Mouse (Mus musculus): ENCODE data around the gene Ap3d1. TPM values are rescaled to one million over a fixed set of nuclear protein-coding genes. Genes with fewer than 3 reads are reported as not detected.
A peak's percentile ranks its signal among the peaks of the same experiment; 100 is the strongest.

Ap3d1 gene
- total RNA-seq, 4 experiments from 2014 or later, result 91.8 to 136 (median 113) TPM

DNA sequence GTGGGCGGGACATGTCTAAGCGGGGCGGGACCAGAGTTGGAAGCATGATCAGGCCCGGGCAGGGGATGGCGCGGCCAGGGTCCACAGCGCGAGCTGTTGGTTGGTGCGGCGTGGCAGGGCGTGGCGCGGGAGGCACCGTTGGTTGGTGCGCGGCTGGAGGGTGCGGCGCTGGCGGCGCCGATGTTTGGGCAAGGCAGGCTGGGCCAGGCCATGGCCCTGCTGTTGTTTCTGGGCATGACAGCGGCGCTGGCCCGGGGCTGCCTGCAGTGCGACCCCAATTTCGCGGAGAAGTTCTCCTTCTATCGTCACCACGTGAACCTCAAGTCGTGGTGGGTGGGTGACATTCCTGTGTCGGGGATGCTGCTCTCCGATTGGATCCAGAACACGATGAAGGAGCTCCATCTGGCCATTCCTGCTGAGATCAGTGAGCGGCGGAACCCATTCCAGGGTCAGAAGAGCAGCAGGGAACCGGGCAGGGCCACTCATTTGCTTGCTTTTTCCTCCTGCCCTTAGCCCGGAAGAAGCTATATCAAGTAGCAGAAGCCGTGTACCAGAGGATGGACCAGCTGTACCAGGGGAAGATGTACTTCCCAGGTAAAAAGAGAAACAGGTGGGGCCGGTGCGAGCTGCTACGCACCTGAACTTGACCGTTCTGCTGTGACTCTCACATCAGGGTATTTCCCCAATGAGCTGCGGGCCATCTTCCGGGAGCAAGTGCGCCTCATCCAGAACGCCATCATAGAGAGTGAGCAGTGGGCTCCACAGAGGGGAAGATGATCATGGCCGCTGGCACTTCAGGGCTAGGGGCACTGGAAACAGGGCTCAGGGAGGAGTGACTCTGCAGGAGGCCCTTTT, 39.3 kb downstream of the Ap3d1 start:
- DNase-seq, result peak; percentile 95

DNA sequence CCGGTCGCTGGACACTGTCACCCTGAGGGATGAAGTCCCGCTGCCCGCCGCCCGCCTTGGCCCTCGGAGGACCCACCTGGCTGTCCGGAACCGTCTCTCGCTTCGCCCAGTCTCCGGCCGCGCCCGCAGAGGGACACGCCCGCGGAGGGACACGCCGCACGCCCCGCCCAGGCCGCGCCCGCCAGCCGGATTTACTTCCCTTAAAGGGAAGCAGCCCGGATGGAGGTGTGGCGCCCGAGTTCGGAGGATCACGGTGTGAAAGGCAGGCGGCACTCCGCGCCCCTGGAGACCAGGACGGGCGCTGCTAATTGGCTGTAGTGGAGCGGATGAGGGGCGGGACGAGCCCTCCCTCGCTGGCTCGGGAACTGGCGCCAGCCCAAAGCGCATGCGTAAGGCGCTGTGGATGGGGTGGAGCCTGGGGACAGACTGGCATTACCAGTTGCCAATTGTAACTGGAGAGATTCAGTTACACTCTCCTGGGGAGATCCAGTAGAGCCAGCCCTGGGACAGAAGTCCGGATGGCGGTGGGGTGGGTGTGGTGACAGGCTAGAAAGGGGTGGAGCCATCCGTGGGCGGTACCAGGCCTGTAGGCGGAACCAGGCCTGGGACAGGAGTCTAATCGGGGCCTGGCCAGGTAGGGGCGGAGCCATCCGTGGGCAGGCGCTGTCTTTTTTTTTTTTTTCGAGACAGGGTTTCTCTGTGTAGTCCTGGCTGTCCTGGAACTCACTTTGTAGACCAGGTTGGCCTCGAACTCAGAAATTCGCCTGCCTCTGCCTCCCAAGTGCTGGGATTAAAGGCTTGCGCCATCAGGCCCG, 40.1 kb downstream of the Ap3d1 start, which contains the start of the genes Mob3a and Izumo4:
Mob3a (minus strand) TSS at position 257 of the 815 bp plus-strand sequence.
Izumo4 (plus strand) TSS at position 464 of the 815 bp plus-strand sequence.
- peak; percentile 99 for DNase-seq

DNA sequence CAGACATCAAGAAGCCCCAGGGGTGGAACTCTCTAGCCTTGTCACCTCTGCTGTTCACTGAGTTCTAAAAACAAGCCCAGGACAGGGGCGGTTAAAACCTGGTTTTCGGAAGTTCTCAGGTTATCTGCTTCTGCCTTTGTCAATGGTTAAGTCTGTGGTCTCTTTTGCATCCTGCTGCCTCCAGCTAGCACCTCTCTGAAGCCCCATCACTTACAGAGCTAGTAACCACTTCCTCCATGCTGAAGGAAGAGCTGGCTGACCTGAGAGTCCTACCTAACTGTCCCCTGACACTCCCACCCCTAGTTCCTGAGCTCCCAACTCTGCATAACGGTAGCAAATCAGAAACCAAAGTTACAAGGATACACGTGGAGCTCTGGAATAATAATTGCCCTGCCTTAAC, 41.3 kb downstream of the Ap3d1 start:
- DNase-seq, result no peak

DNA sequence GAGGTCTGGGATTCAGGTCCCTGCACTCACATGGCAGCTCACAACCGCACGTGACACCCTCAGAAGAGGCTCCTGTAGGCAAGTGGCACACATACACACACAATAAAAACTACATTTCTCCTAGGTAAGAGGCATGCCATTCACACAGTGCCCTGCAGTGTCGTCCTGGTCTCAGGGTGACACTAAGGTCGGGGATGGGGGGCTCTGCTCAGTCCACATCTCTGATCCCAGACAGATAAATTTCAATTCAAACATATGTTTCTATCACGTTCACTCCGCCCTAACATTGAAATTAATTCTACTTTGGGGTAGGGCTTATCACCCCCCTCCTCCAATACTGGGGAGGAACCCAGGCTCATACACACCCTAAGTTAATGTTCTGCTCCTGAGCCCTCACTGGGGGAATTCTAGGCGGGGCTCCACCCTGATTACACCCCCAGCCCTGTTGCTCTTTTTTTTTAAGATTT, 42.0 kb downstream of the Ap3d1 start:
- DNase-seq, result no peak

DNA sequence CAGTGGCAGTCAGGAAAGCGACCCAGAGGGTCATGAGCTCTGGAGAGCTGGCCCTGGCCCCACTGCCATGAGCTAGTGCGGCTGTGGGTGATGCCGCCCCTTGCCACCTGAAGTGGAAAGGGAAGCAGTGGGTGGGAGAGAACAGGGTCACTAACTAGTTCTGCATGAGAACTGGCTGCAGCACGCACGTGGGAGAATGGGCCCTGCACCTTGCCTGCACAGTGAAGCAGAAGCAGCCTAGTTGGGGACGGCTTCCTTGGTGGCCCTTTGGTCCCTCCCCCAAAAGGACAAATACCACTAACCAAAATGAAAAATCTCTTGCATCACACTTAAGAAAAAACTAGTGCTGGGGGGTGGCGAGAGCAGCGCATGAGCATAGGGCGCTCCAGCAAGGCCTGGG, 43.5 kb downstream of the Ap3d1 start:
- no peak for DNase-seq

DNA sequence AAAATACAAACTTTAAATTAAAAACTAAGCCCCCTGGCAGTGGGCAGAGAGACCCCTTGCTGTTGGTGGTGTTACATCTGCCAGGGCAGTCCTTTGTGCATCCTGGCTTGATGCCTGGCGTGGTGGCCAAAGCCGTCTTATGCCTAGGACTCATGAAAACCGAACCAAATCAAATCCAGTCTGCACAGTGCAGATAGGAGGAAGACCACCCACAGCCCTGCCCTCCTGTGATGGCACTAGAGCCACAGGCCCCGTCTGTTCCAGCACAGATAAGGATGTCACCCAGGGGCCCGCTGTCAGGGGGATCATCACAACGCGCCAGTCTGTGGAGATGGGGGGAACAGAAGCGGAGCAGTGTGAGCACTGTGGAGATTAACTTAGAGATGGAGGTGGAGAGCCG, 44.3 kb downstream of the Ap3d1 start:
- no peak for DNase-seq

DNA sequence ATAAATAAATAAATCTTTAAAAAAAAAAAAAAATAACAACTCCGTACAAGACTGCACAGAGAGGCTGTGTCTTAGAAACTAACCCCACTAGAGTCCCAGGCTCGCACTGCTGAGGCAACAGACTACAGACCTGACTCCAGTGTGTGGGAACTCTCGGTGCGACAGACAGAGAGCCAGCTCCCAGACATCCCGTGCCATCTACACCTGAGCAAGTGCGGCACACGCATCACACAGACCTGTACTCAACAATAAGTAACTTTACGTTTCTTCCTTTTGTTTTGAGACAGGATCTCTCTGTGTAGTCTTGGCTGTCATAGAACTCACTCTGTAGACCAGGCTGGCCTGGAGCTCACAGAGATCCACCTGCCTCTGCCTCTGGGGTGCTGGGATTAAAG, 44.7 kb downstream of the Ap3d1 start:
- DNase-seq, result no peak

DNA sequence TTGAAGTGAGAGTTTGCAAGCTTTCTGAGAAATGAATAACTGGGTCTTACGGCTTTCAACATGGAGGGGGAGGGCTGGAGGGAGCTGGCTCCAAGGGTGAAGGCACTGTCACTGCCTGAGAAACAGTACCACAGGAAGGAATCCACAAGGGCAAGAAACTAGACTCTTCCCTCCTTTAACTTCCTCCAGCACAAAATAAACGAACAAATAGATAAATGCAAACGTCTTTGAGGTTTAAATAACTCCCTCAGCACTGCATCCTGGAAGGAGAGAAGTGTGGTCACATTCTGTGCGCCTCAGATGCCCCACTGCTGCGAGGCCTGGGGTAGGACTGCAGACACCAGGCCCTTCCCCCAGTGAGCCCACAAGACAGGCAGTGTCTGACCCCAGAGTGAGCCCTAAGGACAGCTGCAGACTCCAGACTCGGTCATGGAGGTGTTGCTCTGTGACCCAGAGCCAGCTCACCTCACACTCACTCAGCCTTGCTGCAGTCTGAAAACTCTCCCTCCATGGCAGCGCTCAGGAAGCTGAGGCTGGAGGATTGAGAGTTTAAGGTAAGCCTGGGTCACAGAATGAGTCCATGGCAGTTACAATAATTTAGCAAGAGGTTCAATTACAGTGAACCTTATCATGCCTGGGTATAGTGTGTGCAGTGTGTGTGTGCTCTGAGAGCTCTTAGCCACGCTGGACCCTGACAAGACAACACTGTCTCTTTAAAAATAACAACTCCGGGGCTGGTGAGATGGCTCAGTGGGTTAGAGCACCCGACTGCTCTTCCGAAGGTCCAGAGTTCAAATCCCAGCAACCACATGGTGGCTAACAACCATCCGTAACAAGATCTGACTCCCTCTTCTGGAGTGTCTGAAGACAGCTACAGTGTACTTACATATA, 45.3 kb downstream of the Ap3d1 start:
- no peak for DNase-seq

DNA sequence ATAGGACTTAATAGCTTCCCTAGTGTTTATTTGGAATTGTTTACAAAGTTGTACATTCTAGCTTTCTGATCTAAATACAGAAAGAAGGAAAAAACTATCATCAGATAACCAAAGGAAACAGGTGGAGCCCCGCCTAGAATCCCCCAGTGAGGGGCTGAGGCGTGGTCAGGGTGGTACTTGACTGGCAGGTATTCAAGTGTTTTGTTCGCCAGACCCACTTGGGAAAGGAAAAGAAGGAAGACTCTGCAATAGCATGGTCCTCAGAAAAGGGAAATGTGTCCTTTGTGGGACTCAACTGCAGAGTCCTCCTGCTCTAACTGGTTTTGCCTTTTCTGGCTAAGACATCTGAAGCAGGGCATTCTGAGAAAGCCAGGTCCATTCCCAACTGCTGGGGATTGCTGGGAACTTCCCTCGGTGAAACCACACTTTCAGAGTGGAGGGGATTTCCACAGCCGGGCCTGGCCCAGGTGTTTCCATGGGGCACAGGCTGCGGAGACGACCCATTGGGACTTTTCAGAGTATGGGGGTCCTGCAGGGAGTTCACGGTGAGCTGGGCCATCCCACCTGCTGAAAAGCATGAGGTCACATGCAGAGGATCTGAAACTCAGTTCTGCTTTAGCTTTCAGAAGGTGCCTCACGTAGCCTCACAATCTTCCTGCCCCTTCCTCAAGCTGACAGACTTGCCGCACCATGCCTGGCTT, 46.1 kb downstream of the Ap3d1 start:
- no peak for DNase-seq

DNA sequence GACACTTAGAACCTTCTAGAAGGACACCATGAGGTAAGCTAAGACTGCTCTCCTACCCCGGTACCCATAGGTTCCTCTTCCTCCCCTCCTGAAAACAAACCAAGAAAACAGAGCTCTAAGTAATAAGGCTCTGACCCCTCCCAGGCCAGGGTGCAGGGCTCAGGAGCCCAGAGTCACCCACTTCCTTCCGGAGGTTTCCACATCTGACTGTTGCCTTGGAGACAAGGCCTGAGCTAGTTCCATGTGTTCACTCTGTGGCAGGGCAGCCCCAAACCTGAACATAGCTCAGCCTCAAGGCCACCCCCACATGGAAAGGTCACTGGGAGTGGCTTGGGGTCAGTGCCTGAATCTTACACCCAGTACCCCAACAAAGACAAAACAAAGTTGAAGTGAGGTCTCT, 46.9 kb downstream of the Ap3d1 start:
- DNase-seq, result peak; percentile 68

DNA sequence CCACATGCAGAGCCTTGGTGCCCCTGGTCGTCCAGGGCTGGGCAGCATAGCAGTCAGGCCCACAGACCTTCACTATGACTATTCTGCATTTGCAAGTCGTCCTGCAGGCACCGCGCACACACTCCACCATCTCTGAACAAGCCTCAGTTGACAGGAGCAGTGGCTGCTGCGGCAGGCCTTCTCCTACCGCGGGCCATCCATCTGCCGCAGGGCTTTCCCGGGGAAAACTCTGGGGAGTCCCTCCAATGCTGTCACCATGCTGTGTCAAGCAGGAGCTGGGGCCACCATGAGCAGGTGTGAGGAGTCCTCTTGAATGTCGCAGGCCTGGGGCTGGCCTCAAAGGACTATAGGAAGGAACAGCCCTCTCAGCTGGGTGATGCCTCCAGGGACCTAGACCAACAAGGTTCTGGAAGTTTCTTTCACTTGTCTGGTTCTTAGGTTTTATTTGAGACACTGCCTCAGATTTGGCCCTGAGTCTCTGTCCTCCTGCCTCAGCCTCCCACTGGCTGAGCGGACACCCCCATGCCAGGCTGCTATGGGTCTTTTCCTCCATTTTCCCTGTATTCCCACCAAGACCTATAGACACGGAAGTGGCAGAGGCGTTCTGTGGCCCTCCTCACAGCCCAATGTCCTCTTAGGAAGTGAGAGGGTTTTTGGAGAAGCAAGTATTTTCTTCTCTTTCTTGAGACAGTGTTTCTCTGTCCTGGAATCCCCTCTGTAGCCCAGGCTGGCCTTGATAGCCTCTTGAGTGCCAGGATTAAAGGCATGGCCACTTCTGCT, 47.7 kb downstream of the Ap3d1 start:
- DNase-seq, result no peak

DNA sequence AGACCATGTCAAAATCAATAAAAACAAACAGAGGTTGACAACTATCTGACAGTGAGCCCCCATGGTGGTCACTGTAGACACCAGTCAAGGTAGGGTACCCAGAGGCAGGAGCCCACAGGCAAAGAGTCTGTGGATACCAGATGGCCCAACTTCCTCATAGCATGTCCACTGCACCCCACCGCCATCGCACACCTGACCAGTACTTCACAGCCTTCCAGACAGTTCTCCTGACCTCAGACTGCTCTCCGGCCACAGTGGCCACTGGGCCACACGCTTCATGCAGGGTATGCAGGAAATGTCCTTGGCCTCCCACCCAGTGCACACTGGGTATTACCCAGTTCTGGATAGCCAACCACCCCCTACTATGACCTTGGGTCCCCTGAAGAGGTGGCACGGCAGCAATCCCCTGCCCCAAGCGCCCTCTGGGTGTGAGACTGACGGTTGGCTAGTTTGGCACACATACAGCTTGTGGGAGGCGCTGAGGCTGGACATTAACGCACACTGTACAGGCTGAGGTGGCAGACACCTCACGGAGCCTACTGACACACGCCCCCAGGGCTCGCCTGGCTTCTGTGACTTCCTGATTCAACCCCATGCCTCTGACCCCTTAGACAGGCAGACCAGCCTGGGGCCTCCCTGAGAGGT, 48.5 kb downstream of the Ap3d1 start:
- no peak for DNase-seq

DNA sequence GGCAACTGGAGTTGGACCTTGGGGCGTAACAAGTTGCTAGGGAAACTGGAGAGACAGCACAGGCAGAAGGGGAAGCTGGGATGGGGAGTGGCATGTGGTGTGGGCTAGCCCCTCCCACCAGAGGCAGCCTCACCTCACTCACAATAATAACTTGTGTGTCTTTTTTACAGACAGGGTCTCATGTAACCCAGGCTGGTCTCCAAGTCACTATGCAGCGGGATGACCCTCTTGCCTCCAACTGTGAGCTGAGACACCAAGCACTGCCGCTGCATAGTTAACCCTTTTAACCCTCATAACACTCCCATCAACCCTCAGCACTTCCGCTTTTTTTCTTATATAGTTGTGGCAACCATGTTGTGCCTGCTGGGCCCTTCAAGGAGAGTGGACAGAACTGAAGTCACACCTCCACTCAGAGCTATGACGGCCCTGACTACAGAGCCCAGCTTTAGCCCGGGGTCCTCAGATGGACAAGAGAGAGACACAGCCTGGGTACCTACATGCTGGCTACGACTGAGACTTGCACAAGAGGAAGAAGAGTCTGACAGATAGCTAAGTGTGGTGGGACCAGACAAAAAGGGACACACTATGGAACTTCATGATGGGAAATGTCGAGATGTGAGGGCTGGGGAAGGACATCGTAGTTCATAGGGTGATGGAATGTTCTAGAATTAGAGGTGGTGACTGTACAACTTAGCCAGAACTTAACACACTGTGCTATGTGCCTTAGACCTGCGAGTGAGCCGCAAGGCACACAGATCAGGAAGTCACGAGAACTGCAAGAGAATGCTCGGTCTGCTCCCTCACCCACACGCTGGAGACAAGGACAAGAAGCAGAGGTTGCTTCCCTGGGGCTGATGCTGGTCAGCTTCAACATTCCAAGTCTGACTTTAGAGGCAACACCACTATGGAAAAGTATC, 49.6 kb downstream of the Ap3d1 start:
- no peak for DNase-seq

DNA sequence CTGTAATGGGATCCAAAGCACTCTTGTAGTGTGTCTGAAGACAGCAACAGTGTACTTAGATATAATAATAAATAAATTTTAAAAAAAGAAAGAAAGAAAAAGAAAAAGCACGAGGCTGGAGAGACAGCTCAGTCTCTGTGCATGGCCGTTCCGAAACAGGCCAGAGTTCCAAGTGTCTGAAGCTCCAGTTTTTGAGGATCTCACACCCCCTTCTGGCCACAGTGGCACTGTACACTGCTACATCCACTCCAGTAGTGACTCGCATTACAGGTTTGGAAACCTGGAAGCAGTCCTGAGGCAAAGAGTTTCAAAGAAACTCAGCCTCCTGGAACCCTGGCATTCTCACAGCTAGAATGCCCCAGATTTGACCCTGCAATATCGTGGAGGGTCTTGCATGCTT, 54.2 kb downstream of the Ap3d1 start:
- peak; percentile 68 for DNase-seq

DNA sequence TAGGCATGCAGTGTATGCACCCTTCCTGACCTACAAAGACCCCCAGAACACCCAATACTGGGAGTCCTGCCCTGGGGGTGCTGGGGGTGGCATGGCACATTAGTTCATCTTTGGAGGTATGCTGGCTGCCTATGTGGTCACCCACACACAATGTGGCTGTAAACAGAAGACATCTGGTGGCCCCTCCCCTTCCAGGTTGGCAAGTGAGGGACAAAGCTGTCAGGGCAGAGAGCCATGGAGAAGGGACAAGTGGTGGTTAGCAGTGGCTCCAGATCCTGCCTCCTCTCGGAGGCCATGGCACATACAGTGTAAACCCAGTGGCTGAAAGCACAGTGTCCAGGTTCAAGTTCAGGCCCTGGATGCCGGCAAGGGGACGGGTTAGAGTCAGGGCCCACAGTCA, 55.4 kb downstream of the Ap3d1 start:
- no peak for DNase-seq

DNA sequence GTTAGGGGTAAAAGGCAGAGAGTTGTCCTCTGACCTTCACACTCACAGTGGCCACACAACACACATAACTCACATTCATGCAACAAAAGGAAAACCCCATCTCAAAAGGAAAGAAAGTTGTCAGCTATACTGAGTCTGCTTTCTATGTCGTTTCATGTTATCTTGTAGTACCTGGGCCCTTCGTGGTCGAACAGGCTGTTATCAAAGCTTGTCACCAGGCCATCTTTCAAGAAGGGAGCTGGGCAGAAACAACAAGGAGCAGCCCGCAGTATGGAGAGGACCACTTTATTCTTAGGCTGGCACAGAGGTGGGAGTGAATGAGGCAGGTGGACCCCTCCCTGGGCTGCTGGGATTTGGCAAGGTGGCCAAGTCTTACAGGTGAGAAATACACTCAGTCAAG, 57.1 kb downstream of the Ap3d1 start:
- DNase-seq, result no peak

DNA sequence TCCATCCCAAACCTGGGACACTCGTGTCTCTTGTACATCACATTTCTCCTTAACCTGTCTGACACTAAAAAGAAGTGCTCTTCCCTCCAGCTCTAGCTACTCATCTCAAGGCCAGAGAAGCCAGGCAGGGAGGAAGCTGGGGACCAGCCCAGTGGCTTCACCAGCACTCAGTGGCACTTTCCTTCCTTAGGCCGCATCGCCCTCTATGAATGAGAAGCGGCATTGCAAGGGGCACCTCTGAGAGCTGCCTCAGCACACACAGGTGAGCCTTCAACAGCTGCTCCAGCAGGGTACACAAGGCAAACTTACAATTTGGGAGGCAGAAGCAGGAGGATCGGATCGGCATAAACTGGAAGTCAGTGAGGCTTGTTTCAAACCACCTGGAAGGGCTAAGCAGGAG, 57.9 kb downstream of the Ap3d1 start:
- DNase-seq, result peak; percentile 71

DNA sequence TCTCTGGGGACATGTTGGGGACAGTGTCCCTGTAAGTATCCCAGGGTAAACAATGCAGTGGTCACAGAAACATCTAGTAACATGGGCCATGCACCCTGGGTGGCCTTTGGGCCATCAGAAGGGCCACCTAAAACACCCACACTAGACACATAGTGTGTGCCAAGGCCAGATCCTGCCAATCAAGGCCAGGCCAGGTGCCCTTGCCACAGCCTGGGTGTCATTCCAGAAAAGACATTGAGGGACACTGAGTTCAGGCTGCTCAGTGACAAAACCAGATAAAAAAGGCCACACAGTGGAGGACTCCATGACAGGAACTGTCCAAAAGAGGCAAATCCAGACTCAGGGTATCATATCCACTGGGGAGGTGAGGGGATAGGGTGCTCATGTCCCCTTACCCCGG, 58.4 kb downstream of the Ap3d1 start:
- DNase-seq, result no peak

DNA sequence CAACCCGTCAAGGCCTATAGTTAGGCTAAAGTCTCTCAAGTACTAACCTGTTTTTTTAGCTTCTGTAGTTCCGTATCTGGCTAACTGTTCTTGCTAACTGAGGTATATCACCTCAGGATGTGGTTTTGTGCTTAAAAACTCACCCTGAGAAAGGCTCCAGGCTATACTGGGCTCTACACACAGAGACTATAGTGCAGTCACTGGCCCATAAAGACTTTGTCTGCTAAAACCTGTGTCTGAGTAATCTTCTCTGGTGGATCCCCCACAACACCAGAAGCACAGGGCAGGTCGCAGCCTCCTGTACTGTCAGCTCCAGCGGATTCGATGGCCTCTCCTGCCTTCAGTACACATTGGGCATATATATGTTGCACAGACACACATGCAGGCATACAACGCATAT, 60.1 kb downstream of the Ap3d1 start:
- DNase-seq, result no peak

All from adrenal gland, adult 8-10 months (tissue).